Mouse (Mus musculus) forebrain, postnatal 0 days (tissue): ENCODE data around the gene Npas2. TPM values are rescaled to one million over a fixed set of nuclear protein-coding genes. Genes with fewer than 3 reads are reported as not detected.

Experiments
- ATAC-seq: fragments of 200-750 bp; cut with Nextera tagmentation; 2 replicates; pipeline ENCODE4 v1.8.0; 2017; ENCODE audit warnings: mild to moderate bottlenecking, moderate library complexity
- DNase-seq: peaks from one replicate; pipeline ENCODE4 v3.0.0-alpha.2; 2015
- H3K27ac ChIP-seq: fragments of 300-500 bp; sonication (generic); 2 replicates; pipeline ENCODE4 v1.5.1; 2014; ENCODE audit warnings: low read depth, mild to moderate bottlenecking, antibody characterized with exemption, low read length, moderate library complexity, mixed read lengths
- H3K27me3 ChIP-seq: fragments of 300-500 bp; sonication (generic); 2 replicates; pipeline ENCODE4 v1.6.1; 2014; ENCODE audit warnings: mild to moderate bottlenecking, low read length, mixed read lengths; ENCODE audit not compliant: insufficient read depth
- H3K36me3 ChIP-seq: fragments of 300-500 bp; sonication (generic); 2 replicates; pipeline ENCODE4 v1.6.1; 2014; ENCODE audit warnings: mild to moderate bottlenecking, moderate library complexity; ENCODE audit not compliant: insufficient read depth
- H3K4me1 ChIP-seq: fragments of 300-500 bp; sonication (generic); 2 replicates; pipeline ENCODE4 v1.6.1; 2014; ENCODE audit warnings: antibody characterized with exemption; ENCODE audit not compliant: insufficient read depth
- H3K4me2 ChIP-seq: fragments of 300-500 bp; sonication (generic); 2 replicates; pipeline ENCODE4 v1.6.1; 2014; ENCODE audit warnings: low read depth, mild to moderate bottlenecking, moderate library complexity
- H3K4me3 ChIP-seq: fragments of 300-500 bp; sonication (generic); 2 replicates; pipeline ENCODE4 v1.5.1; 2014; ENCODE audit warnings: low read depth, low read length, mixed read lengths
- H3K9ac ChIP-seq: fragments of 300-500 bp; sonication (generic); 2 replicates; pipeline ENCODE4 v1.6.1; 2014; ENCODE audit warnings: mild to moderate bottlenecking
- H3K9me3 ChIP-seq: fragments of 300-500 bp; sonication (generic); 2 replicates; pipeline ENCODE4 v1.6.1; 2016; ENCODE audit warnings: low read length
- CTCF ChIP-seq: sonication (generic); IDR thresholded peaks from 2 replicates; pipeline ENCODE4 v1.5.1; 2016; ENCODE audit warnings: antibody characterized with exemption, control low read depth, low read depth
- WGBS: fragments of 180-500 bp; shearing (Covaris S2); extraction: QIAGEN DNeasy Blood & Tissue Kit; methylation state at CpG from one replicate; pipeline ENCODE4 v1.1.7; 2014; 5-methylcytosine and 5-hydroxymethylcytosine counted together
- polyA plus RNA-seq: library from polyadenylated mRNA; unstranded; fragments of >200 nt; fragmentation: Nextera tagmentation; extraction: Ambion mirVana; gene quantifications from 2 replicates; pipeline ENCODE4 v1.2.1, GENCODE M21; 2015
- total RNA-seq: library from RNA; depleted of rRNA; stranded (reverse); fragments of >200 nt; gene quantifications from 2 replicates; pipeline ENCODE4 v1.2.3, GENCODE M21; 2014

Npas2 gene
- total and polyA plus RNA-seq, 2 experiments from 2014 or later: 3.3 to 4.6 TPM

GRCm38 (mm10) chr1:39312345-39312967 lies 118.9 kb downstream of the Npas2 start:
- Histone ChIP-seq H3K9ac (0 out of 2 replicates have a peak overlapping the region, but pooled peaks have one; percentile 1), H3K4me1 (no peaks in the 10 kb centered on the region; the same call in 1 of the 2 replicates), H3K4me2 (peak overlapping the region; percentile 35), H3K36me3 (no peaks in the 10 kb centered on the region), H3K27me3 (no peaks in the 10 kb centered on the region), H3K9me3 (no peaks in the 10 kb centered on the region), H3K27ac (peak overlapping the region; percentile 45; the same call in 1 of the 2 replicates), H3K4me3 (no peak overlapping the region)
- 24% methylated on average over 25 of the region's 25 CpGs for WGBS
- ATAC-seq (peak; percentile 84), DNase-seq (peak; percentile 65)
- no peak for TF ChIP-seq CTCF

GRCm38 (mm10) chr1:39313352-39314245 lies 120.1 kb downstream of the Npas2 start:
- no peak overlapping the region for H3K4me3 ChIP-seq
- ATAC-seq: no peak; the same call in 1 of the 2 replicates
- H3K4me2 ChIP-seq: no peak overlapping the region
- no peak for TF ChIP-seq CTCF
- H3K27me3 ChIP-seq: no peaks in the 10 kb centered on the region
- 64% methylated on average over 10 of the region's 10 CpGs for WGBS
- H3K27ac ChIP-seq: no peak overlapping the region
- H3K4me1 ChIP-seq: peaks cover 5% of the 10 kb centered on the region; the same call in 1 of the 2 replicates
- H3K9ac ChIP-seq: no peak overlapping the region
- DNase-seq: no peak
- no peaks in the 10 kb centered on the region for H3K9me3 ChIP-seq
- H3K36me3 ChIP-seq: no peaks in the 10 kb centered on the region

GRCm38 (mm10) chr1:39317935-39318334 lies 124.4 kb downstream of the Npas2 start:
- ATAC-seq (no peak), DNase-seq (no peak)
- no peaks in the 10 kb centered on the region for H3K9me3 ChIP-seq
- H3K36me3 ChIP-seq: no peaks in the 10 kb centered on the region
- 0 out of 2 replicates have a peak, but pooled peaks cover 5% of the 10 kb centered on the region for H3K4me1 ChIP-seq
- H3K9ac ChIP-seq: no peak overlapping the region
- no peak overlapping the region for H3K4me3 ChIP-seq
- no peak for TF ChIP-seq CTCF
- no peaks in the 10 kb centered on the region for H3K27me3 ChIP-seq
- no peak overlapping the region for H3K4me2 ChIP-seq
- no peak overlapping the region for H3K27ac ChIP-seq
- 73% methylated on average over 2 of the region's 2 CpGs for WGBS

GRCm38 (mm10) chr1:39318870-39319269 lies 125.3 kb downstream of the Npas2 start:
- Histone ChIP-seq H3K9ac (no peak overlapping the region), H3K27me3 (no peaks in the 10 kb centered on the region), H3K4me2 (no peak overlapping the region), H3K4me3 (no peak overlapping the region), H3K9me3 (no peaks in the 10 kb centered on the region), H3K36me3 (no peaks in the 10 kb centered on the region), H3K27ac (no peak overlapping the region), H3K4me1 (0 out of 2 replicates have a peak, but pooled peaks cover 5% of the 10 kb centered on the region)
- ATAC-seq (no peak), DNase-seq (no peak)
- TF ChIP-seq CTCF: no peak
- WGBS: 57% methylated on average over 7 of the region's 7 CpGs

GRCm38 (mm10) chr1:39321954-39322353 lies 128.4 kb downstream of the Npas2 start:
- ATAC-seq: no peak
- Histone ChIP-seq H3K4me2 (no peak overlapping the region), H3K36me3 (no peaks in the 10 kb centered on the region), H3K9me3 (no peaks in the 10 kb centered on the region), H3K9ac (no peak overlapping the region), H3K27ac (no peak overlapping the region), H3K4me3 (no peak overlapping the region), H3K4me1 (0 out of 2 replicates have a peak, but pooled peaks cover 5% of the 10 kb centered on the region), H3K27me3 (no peaks in the 10 kb centered on the region)
- no peak for DNase-seq
- 80% methylated on average over 6 of the region's 6 CpGs for WGBS
- no peak for TF ChIP-seq CTCF

GRCm38 (mm10) chr1:39325228-39325627 lies 131.7 kb downstream of the Npas2 start:
- Histone ChIP-seq H3K36me3 (no peaks in the 10 kb centered on the region), H3K4me1 (no peaks in the 10 kb centered on the region), H3K9ac (no peak overlapping the region), H3K27ac (no peak overlapping the region), H3K9me3 (no peaks in the 10 kb centered on the region), H3K27me3 (no peaks in the 10 kb centered on the region), H3K4me2 (no peak overlapping the region), H3K4me3 (no peak overlapping the region)
- TF ChIP-seq CTCF: no peak
- ATAC-seq (no peak), DNase-seq (no peak)
- WGBS: 89% methylated on average over 6 of the region's 6 CpGs

- Histone ChIP-seq H3K36me3 (no peaks in the 10 kb centered on the region), H3K9ac (no peak overlapping the region), H3K4me2 (no peak overlapping the region), H3K9me3 (no peaks in the 10 kb centered on the region), H3K4me3 (no peak overlapping the region), H3K27ac (no peak overlapping the region), H3K27me3 (no peaks in the 10 kb centered on the region), H3K4me1 (no peaks in the 10 kb centered on the region)
- 79% methylated on average over 7 of the region's 7 CpGs for WGBS
- DNase-seq (no peak), ATAC-seq (no peak)
- TF ChIP-seq CTCF: no peak
These were observed 134.0 kb downstream of the Npas2 start for GRCm38 (mm10) chr1:39327546-39327945.
